Mouse (Mus musculus) heart, postnatal 14 days (tissue): ENCODE measurements around the gene Olfr1277. TPM values are rescaled to one million over a fixed set of nuclear protein-coding genes. Genes with fewer than 3 reads are reported as not detected.

Experiments
- DNase-seq, 2 experiments: peaks; one replicate each; pipeline ENCODE4 v3.0.0; 2021 to 2022
- intact Hi-C: fragments of 180-260 bp; cut with DNase I; formaldehyde crosslinking; loops from one replicate; pipeline ENCODE4 v1.15.1; 2025
- long read RNA-seq, 2 experiments: library from polyadenylated mRNA; stranded (forward); transcript quantifications; one replicate each; pipeline ENCODE4 v2.0.0; 2021
- total RNA-seq, 2 experiments: library from RNA; stranded (reverse); gene quantifications; 2 replicates each; pipeline ENCODE4 v1.2.3; 2021

The Olfr1277 gene
- not detected for total RNA-seq
- long read RNA-seq, experiment 1 = 0 reads
- long read RNA-seq, experiment 2 = 0 reads

- intact Hi-C loops = no loop called here
- DNase-seq = no peak
Observed at GRCm38 (mm10) chr2:111274006-111274405, at the start of gene Olfr1277. Gene Olfr1277, minus strand, starts transcription at chr2:111274106.

- intact Hi-C loops = no loop called here
Observed at GRCm38 (mm10) chr2:111313717-111314116, 39.8 kb upstream of the Olfr1277 start, which contains the start of gene Olfr1280. Gene Olfr1280, plus strand, starts transcription at chr2:111314017.

GRCm38 (mm10) chr2:111300374-111300773 lies 26.5 kb upstream of the Olfr1277 start, which contains the start of gene Olfr1279:
Gene Olfr1279, plus strand, starts transcription at chr2:111300635.
- DNase-seq = no peak
- intact Hi-C loops = no loop called here

More at GRCm38 (mm10) chr2:111313717-111314116, 39.8 kb upstream of the Olfr1277 start, which contains the start of gene Olfr1280:
- no peak for DNase-seq

- intact Hi-C loops = no loop called here
- no peak for DNase-seq
Observed at GRCm38 (mm10) chr2:111298541-111298940, 24.6 kb upstream of the Olfr1277 start.

- intact Hi-C loops = no loop called here
- DNase-seq = no peak
Observed at GRCm38 (mm10) chr2:111289836-111290235, 15.9 kb upstream of the Olfr1277 start, which contains the start of gene Olfr1278. Gene Olfr1278, plus strand, starts transcription at chr2:111290136.

- DNase-seq = no peak
- intact Hi-C loops = no loop called here
Observed at GRCm38 (mm10) chr2:111254216-111254615, 19.7 kb downstream of the Olfr1277 start, which contains the start of gene Olfr1276. Gene Olfr1276, plus strand, starts transcription at chr2:111254516.

- intact Hi-C loops = no loop called here
- no peak for DNase-seq
Observed at GRCm38 (mm10) chr2:111235186-111235585, 38.7 kb downstream of the Olfr1277 start, which contains the start of gene Olfr1275. Gene Olfr1275, minus strand, starts transcription at chr2:111235286.

GRCm38 (mm10) chr2:111229502-111229901 lies 44.4 kb downstream of the Olfr1277 start, which contains the start of gene 4930430A15Rik:
Gene 4930430A15Rik, minus strand, starts transcription at chr2:111229602.
- intact Hi-C loops = no loop called here
- DNase-seq = no peak

Other genes with a start within 250 kb of the Olfr1277 start
- not detected for gene Gm13941, start 168.1 kb downstream of the Olfr1277 start, total RNA-seq
- not detected for gene Gm15130, start 121.2 kb downstream of the Olfr1277 start, total RNA-seq
- not detected for gene 4930430A15Rik, start 44.5 kb downstream of the Olfr1277 start, total RNA-seq
- not detected for gene Olfr1275, start 38.8 kb downstream of the Olfr1277 start, total RNA-seq
- gene Olfr1276, start 19.6 kb downstream of the Olfr1277 start, total RNA-seq = not detected
- gene Olfr1278, start 16.0 kb upstream of the Olfr1277 start, total RNA-seq = not detected
- not detected for gene Olfr1279, start 26.5 kb upstream of the Olfr1277 start, total RNA-seq
- gene Olfr1280, start 39.9 kb upstream of the Olfr1277 start, total RNA-seq = not detected
- not detected for gene Olfr1281, start 52.4 kb upstream of the Olfr1277 start, total RNA-seq
- not detected for gene Olfr1282, start 62.0 kb upstream of the Olfr1277 start, total RNA-seq
- not detected for gene Olfr1283, start 92.7 kb upstream of the Olfr1277 start, total RNA-seq
- gene Olfr1284, start 101.4 kb upstream of the Olfr1277 start, total RNA-seq = not detected
- gene Olfr1286, start 149.0 kb upstream of the Olfr1277 start, total RNA-seq = not detected
- not detected for gene Olfr1287, start 175.0 kb upstream of the Olfr1277 start, total RNA-seq
- not detected for gene Olfr1288, start 200.0 kb upstream of the Olfr1277 start, total RNA-seq
- gene Olfr1289, start 206.7 kb upstream of the Olfr1277 start, total RNA-seq = not detected
- gene Olfr1290, start 219.7 kb upstream of the Olfr1277 start, total RNA-seq = not detected
- gene Olfr1291-ps1, start 223.1 kb upstream of the Olfr1277 start, total RNA-seq = not detected